In genomic region chr8:10971509-10971908, GRCm38 (mm10) we compare ENCODE assay signal across 16 mouse cellular contexts. TPM values are rescaled to one million over a fixed set of nuclear protein-coding genes. Genes with fewer than 3 reads are reported as not detected.
DNase-seq lines count a peak whose midpoint lies in the region; ATAC-seq and TF ChIP-seq lines count a peak whose summit lies in the region.
"Had no signal": no experiment of that assay in that cellular context is flagged by ENCODE, and none has a peak within 500 bp of the region (broad histone marks: within the 10 kb centered on the region; RNA-seq: fewer than 3 reads in every experiment).

No protein-coding gene starts in this region.

- H3K4me1 ChIP-seq in heart, embryonic 10.5 days, result peaks cover 62% of the 10 kb centered on the region
- peaks cover 32% of the 10 kb centered on the region for H3K4me1 ChIP-seq in heart, embryonic 11.5 days (ENCODE audit: control insufficient read depth, insufficient read depth, low read length)
- no peaks in the 10 kb centered on the region; the same call in 1 of the 2 replicates for H3K4me1 ChIP-seq in thymus, adult 2 months (replicated peaks; ENCODE audit: control insufficient read depth, insufficient read depth, low read length)
- H3K4me1 ChIP-seq in limb, embryonic 15.5 days, result peaks cover 54% of the 10 kb centered on the region

- TF ChIP-seq CTCF in thymus, adult 2 months (IDR thresholded peaks at IDR 0.05; ENCODE audit: borderline replicate concordance, control insufficient read depth, extremely low read depth, insufficient read depth, low read length, poor library complexity), result no peak

- no peak overlapping the region for H3K9ac ChIP-seq in heart, embryonic 11.5 days (ENCODE audit: low read depth, low read length)
- no peak overlapping the region for H3K9ac ChIP-seq in limb, embryonic 15.5 days
- H3K9ac ChIP-seq: limb, embryonic 12.5 days; neural tube, embryonic 13.5 days had no signal

- H3K4me3 ChIP-seq in heart, embryonic 10.5 days, result no peak overlapping the region
- H3K4me3 ChIP-seq in heart, embryonic 11.5 days (ENCODE audit: low read depth, low read length), result no peak overlapping the region
- no peak overlapping the region for H3K4me3 ChIP-seq in thymus, adult 2 months (ENCODE audit: control insufficient read depth, insufficient read depth, low read length)
- no peak overlapping the region for H3K4me3 ChIP-seq in limb, embryonic 15.5 days
- H3K4me3 ChIP-seq: limb, embryonic 12.5 days; neural tube, embryonic 13.5 days had no signal

- no peaks in the 10 kb centered on the region for H3K9me3 ChIP-seq in heart, embryonic 10.5 days
- no peaks in the 10 kb centered on the region for H3K9me3 ChIP-seq in heart, embryonic 11.5 days (replicated peaks; ENCODE audit: control insufficient read depth, low read length)
- no peaks in the 10 kb centered on the region for H3K9me3 ChIP-seq in limb, embryonic 15.5 days
- H3K9me3 ChIP-seq: limb, embryonic 12.5 days; neural tube, embryonic 13.5 days had no signal

- 0 out of 2 replicates have a peak overlapping the region, but pooled peaks have one; percentile 49 for H3K27ac ChIP-seq in heart, embryonic 10.5 days
- H3K27ac ChIP-seq in heart, embryonic 11.5 days (ENCODE audit: low read depth, low read length), result no peak overlapping the region
- no peak overlapping the region for H3K27ac ChIP-seq in thymus, adult 2 months (ENCODE audit: control insufficient read depth, insufficient read depth, low read length)
- peak overlapping the region; percentile 76 for H3K27ac ChIP-seq in limb, embryonic 15.5 days
- H3K27ac ChIP-seq: macrophage had no signal

- ATAC-seq in heart, embryonic 11.5 days (replicated peaks; ENCODE audit: insufficient number of reproducible peaks, low FRiP score, low TSS enrichment), result no peak
- no peak for ATAC-seq in limb, embryonic 15.5 days (ENCODE audit: insufficient number of reproducible peaks, low FRiP score, low TSS enrichment, low read depth)
- no peak for ATAC-seq in frontal cortex, adult (ENCODE audit: low TSS enrichment)

- 84% methylated on average over 5 of the region's 5 CpGs for WGBS in heart, embryonic 10.5 days
- WGBS in heart, embryonic 11.5 days (ENCODE audit: insufficient replicate concordance), result 86% methylated on average over 5 of the region's 5 CpGs
- WGBS in thymus, adult 2 months, result 8% methylated on average over 5 of the region's 5 CpGs
- WGBS in limb, embryonic 15.5 days, result 81% methylated on average over 5 of the region's 5 CpGs

- H3K27me3 ChIP-seq in heart, embryonic 10.5 days (ENCODE audit: insufficient read depth, poor library complexity, severe bottlenecking), result no peaks in the 10 kb centered on the region
- H3K27me3 ChIP-seq in heart, embryonic 11.5 days (ENCODE audit: control insufficient read depth, insufficient read depth, low read length), result no peaks in the 10 kb centered on the region
- no peaks in the 10 kb centered on the region for H3K27me3 ChIP-seq in thymus, adult 2 months (ENCODE audit: control insufficient read depth, insufficient read depth, low read length)
- no peaks in the 10 kb centered on the region for H3K27me3 ChIP-seq in limb, embryonic 15.5 days
- H3K27me3 ChIP-seq: limb, embryonic 12.5 days had no signal

- no peak for DNase-seq in heart, embryonic 10.5 days (ENCODE audit: low spot score)
- peak; percentile 42 for DNase-seq in thymus, adult 2 months
- DNase-seq in thymus, adult 18-20 months, result no peak
- DNase-seq in thymus, postnatal 4 days, result peak; percentile 33
- no peak for DNase-seq in c-Kit-positive CD71-positive TER-119-positive erythroid progenitor cells, embryonic 14.5 days (ENCODE audit: low spot score)
- DNase-seq: adrenal gland, postnatal 36 days; cerebellum, postnatal 36 days; kidney, postnatal 4 days; layer of hippocampus, postnatal 36 days; lung, adult 2 months had no signal

- H3K4me2 ChIP-seq in heart, embryonic 11.5 days, result no peak overlapping the region
- no peak overlapping the region for H3K4me2 ChIP-seq in limb, embryonic 15.5 days
- H3K4me2 ChIP-seq: limb, embryonic 12.5 days; neural tube, embryonic 13.5 days had no signal

- H3K36me3 ChIP-seq in heart, embryonic 10.5 days, result no peaks in the 10 kb centered on the region
- H3K36me3 ChIP-seq in heart, embryonic 11.5 days (ENCODE audit: control insufficient read depth, insufficient read depth, low read length), result no peaks in the 10 kb centered on the region
- no peaks in the 10 kb centered on the region for H3K36me3 ChIP-seq in thymus, adult 2 months (ENCODE audit: control insufficient read depth, insufficient read depth, low read length)
- no peaks in the 10 kb centered on the region for H3K36me3 ChIP-seq in limb, embryonic 15.5 days
- H3K36me3 ChIP-seq: limb, embryonic 12.5 days; neural tube, embryonic 13.5 days had no signal

- no peak for TF ChIP-seq POLR2A in thymus, adult 2 months (IDR thresholded peaks at IDR 0.05; ENCODE audit: control insufficient read depth, extremely low read depth, insufficient read depth, low read length, poor library complexity)

RNA-seq across cellular contexts. Expression of gene Irs2, which starts 36.7 kb away (rescaled TPM):
- polyA plus RNA-seq in heart, embryonic 10.5 days (2016; fragmentation: Nextera tagmentation; extraction: Ambion mirVana), result 4.5 and 6.2 TPM in 2 replicates
- polyA plus RNA-seq in heart, embryonic 11.5 days (2014; fragmentation: Nextera tagmentation; extraction: Ambion mirVana), result 4.4 and 5.0 TPM in 2 replicates
- 17.1 and 20.4 TPM in 2 replicates for polyA plus RNA-seq in thymus, adult 2 months (2012; rRNA removed)
- polyA plus RNA-seq in limb, embryonic 15.5 days (2015; fragmentation: Nextera tagmentation; extraction: Ambion mirVana), result 5.1 and 6.5 TPM in 2 replicates

Comparison
In these comparisons a context has a peak if more than half of its experiments do, and no peak if none do; other contexts are left out.
1. DNase-seq: peak in thymus, adult 2 months (single experiment) and thymus, postnatal 4 days (single experiment); none in heart, embryonic 10.5 days (single experiment), thymus, adult 18-20 months (0 of 2) and c-Kit-positive CD71-positive TER-119-positive erythroid progenitor cells, embryonic 14.5 days (single experiment).
2. H3K27ac ChIP-seq: peak in heart, embryonic 10.5 days (single experiment) and limb, embryonic 15.5 days (single experiment); none in heart, embryonic 11.5 days (single experiment) and thymus, adult 2 months (single experiment).